ENCODE assay signal across 7 mouse cellular contexts in the genomic region with DNA sequence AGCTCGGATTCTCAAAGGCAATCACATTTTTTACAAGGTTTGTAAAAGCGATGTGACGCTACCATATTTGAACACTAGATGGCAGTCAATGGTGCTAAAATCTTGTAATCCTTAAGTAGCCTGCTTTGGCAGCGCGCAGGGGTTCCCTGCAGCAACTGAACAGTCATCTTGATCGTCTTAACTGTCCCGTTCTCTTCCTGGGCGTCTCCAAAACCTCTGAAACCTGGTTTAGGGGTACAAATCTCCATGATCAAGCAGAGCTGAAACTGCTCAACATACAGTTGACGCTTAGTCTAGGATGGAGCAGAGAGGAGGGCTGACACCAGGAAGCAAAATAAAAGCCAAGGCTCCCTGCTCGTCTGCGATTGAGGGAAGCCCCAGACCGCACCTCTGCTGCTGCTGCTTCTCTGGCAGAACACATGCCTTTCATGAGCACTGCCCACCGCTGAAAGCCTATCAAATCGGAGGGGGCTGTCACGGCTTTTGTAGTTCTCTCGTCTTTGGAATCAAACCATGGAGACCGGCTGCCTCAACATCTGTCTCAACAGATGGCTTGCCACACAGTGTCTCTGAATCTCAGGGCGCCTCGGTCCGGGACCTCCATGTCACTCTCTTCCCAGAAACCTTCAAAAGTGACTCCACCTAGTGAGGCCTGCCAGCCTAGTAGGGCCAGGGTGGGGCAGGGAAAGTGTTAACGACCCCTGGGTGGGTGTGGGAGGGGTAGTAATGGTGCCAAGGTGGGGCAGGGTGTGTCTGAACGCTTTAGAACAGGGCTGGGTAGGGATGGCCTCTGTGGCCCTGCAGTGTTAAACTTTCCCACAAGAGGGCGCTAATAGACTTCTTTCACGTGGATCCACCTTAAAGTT. TPM values are rescaled to one million over a fixed set of nuclear protein-coding genes. Genes with fewer than 3 reads are reported as not detected.
DNase-seq lines count a peak whose midpoint lies in the region; ATAC-seq lines count a peak whose summit lies in the region.

No protein-coding gene starts in this region.

- peak; percentile 81 for ATAC-seq in intestine, embryonic 14.5 days (replicated peaks; ENCODE audit: low FRiP score, low TSS enrichment, low read depth)

- H3K4me2 ChIP-seq in intestine, embryonic 14.5 days (ENCODE audit: low read length), result peak overlapping the region; percentile 93

- intact Hi-C loops in left cerebral cortex, postnatal 14 days (cut with DNase I), result loop anchor here (1.0 to 10.0 kb wide), 3 partner anchors 55 to 372 kb away; no protein-coding TSS in a partner anchor

- H3K27ac ChIP-seq in intestine, embryonic 14.5 days (ENCODE audit: low read depth), result no peak overlapping the region; the same call in 1 of the 2 replicates

- peak overlapping the region; percentile 36 for H3K9ac ChIP-seq in intestine, embryonic 14.5 days (ENCODE audit: low read length)

- H3K4me1 ChIP-seq in intestine, embryonic 14.5 days (replicated peaks; ENCODE audit: control insufficient read depth, insufficient read depth, low read length), result no peaks in the 10 kb centered on the region

- H3K9me3 ChIP-seq in intestine, embryonic 14.5 days (ENCODE audit: control insufficient read depth, low read length), result no peaks in the 10 kb centered on the region

- peak; percentile 72 to 74 for DNase-seq in adrenal gland, adult 18-20 months (ENCODE audit: low spot score in 2 of 2)
- peak; percentile 98 for DNase-seq in embryo, embryonic 10.5 days (ENCODE audit: low spot score)
- peak; percentile 38 for DNase-seq in gastrocnemius, postnatal 25 days
- peak; percentile 92 for DNase-seq in intestine, embryonic 14.5 days (ENCODE audit: low spot score)
- DNase-seq in left cerebral cortex, postnatal 14 days (ENCODE audit: low spot score in 2 of 2), result peak; percentile 92
- DNase-seq in mesoderm, embryonic 11.5 days (ENCODE audit: low read depth, low spot score), result peak; percentile 95
- peak; percentile 71 to 75 for DNase-seq in right cerebral cortex, postnatal 36 days (ENCODE audit: low spot score in 2 of 2)

- 2% methylated on average over 24 of the region's 24 CpGs for WGBS in intestine, embryonic 14.5 days

- no peaks in the 10 kb centered on the region for H3K27me3 ChIP-seq in intestine, embryonic 14.5 days (replicated peaks; ENCODE audit: control insufficient read depth, insufficient read depth, low read length)

- peak overlapping the region; percentile 43 for H3K4me3 ChIP-seq in intestine, embryonic 14.5 days (ENCODE audit: low read depth, low read length)

- H3K36me3 ChIP-seq in intestine, embryonic 14.5 days (ENCODE audit: control insufficient read depth, insufficient read depth, low read length), result no peaks in the 10 kb centered on the region

RNA-seq across cellular contexts. Expression of a gene that starts 39.3 kb away (rescaled TPM):
- 1 to 10 TPM; 7.8 to 8.2 TPM for total RNA-seq in adrenal gland, adult 18-20 months (2021)
- total RNA-seq in gastrocnemius, postnatal 25 days (2021), result 1 to 10 TPM; 3.9 to 4.1 TPM
- 39.0 and 39.1 TPM in 2 replicates for polyA plus RNA-seq in intestine, embryonic 14.5 days (2014; fragmentation: Nextera tagmentation; extraction: Ambion mirVana)
- 10 to 100 TPM; 28.9 to 29.3 TPM for total RNA-seq in left cerebral cortex, postnatal 14 days (2021)

Comparison
In these comparisons a context has a peak if more than half of its experiments do, and no peak if none do; other contexts are left out.
1. DNase-seq: peak in every context shown above with its lines; median percentile 98 in embryo, embryonic 10.5 days; 95 in mesoderm, embryonic 11.5 days; 92 in intestine, embryonic 14.5 days; 92 in left cerebral cortex, postnatal 14 days; 73 in adrenal gland, adult 18-20 months; 73 in right cerebral cortex, postnatal 36 days; 38 in gastrocnemius, postnatal 25 days.